Mouse (Mus musculus): ENCODE data around the gene Prl8a9.

The Prl8a9 gene

GRCm38 (mm10) chr13:27564506-27564905, at the start of gene Prl8a9:
Gene Prl8a9, minus strand, starts transcription at chr13:27564606.
- no peak for DNase-seq (ENCODE audit: low spot score)

- no peak for DNase-seq (ENCODE audit: low spot score)
These were observed 46.1 kb upstream of the Prl8a9 start, which contains the start of gene Prl7b1 for GRCm38 (mm10) chr13:27610482-27610881. Gene Prl7b1, minus strand, starts transcription at chr13:27610582.

- no peak for DNase-seq (ENCODE audit: low spot score)
These were observed 17.7 kb upstream of the Prl8a9 start, which contains the start of gene Prl8a1 for GRCm38 (mm10) chr13:27582071-27582470. Gene Prl8a1, minus strand, starts transcription at chr13:27582171.

GRCm38 (mm10) chr13:27553336-27553735, 11.1 kb downstream of the Prl8a9 start:
- no peak for DNase-seq (ENCODE audit: low spot score)

- DNase-seq (ENCODE audit: low spot score) = no peak
These were observed 41.2 kb downstream of the Prl8a9 start for GRCm38 (mm10) chr13:27523156-27523555.

- no peak for DNase-seq (ENCODE audit: low spot score)
These were observed 51.3 kb downstream of the Prl8a9 start, which contains the start of gene Prl8a8 for GRCm38 (mm10) chr13:27513117-27513516. Gene Prl8a8, minus strand, starts transcription at chr13:27513217.

Measured in spleen, adult 12 weeks (tissue).